Mouse (Mus musculus) heart, postnatal 25 days (tissue): ENCODE measurements around the gene Sae1. TPM values are rescaled to one million over a fixed set of nuclear protein-coding genes. Genes with fewer than 3 reads are reported as not detected.

ENCODE experiments used
- total RNA-seq, 2 experiments: library from RNA; stranded (reverse); gene quantifications; 2 replicates each; pipeline ENCODE4 v1.2.3; 2021

Sae1 gene
- total RNA-seq, 2 experiments from 2014 or later = 35.2 to 37.2 TPM

Other genes starting within 250 kb of the Sae1 start
- 1 to 10 TPM; 4.4 to 5.3 TPM for gene Meis3, start 212.7 kb downstream of the Sae1 start, total RNA-seq
- 1 to 10 TPM; 8.3 TPM for gene Dhx34, start 165.8 kb downstream of the Sae1 start, total RNA-seq
- gene C5ar2, start 143.7 kb downstream of the Sae1 start, total RNA-seq = 1 to 10 TPM; 1.4 to 1.9 TPM
- 1 to 10 TPM; 5.1 to 6.5 TPM for gene C5ar1, start 128.3 kb downstream of the Sae1 start, total RNA-seq
- gene Inafm1, start 114.2 kb downstream of the Sae1 start, total RNA-seq = 10 to 100 TPM; 13.7 to 15.0 TPM
- 10 to 100 TPM; 30.7 to 35.3 TPM for gene Ccdc9, start 101.0 kb downstream of the Sae1 start, total RNA-seq
- 1 to 10 TPM; 3.7 to 4.7 TPM for gene Bbc3, start 79.4 kb downstream of the Sae1 start, total RNA-seq
- 10 to 100 TPM; 29.0 to 29.9 TPM for gene Zc3h4, start 13.1 kb upstream of the Sae1 start, total RNA-seq
- gene Tmem160, start 65.0 kb upstream of the Sae1 start, total RNA-seq = 10 to 100 TPM; 82.2 to 88.1 TPM
- gene Npas1, start 89.9 kb upstream of the Sae1 start, total RNA-seq = not detected
- gene Arhgap35, start 227.2 kb upstream of the Sae1 start, total RNA-seq = 10 to 100 TPM; 34.2 to 35.8 TPM